Mouse (Mus musculus) brain, embryonic 14.5 days (tissue): ENCODE measurements around the gene Pfkl.

ENCODE experiments used
- CTCF ChIP-seq: fragments of 200-500 bp; IDR thresholded peaks from 2 replicates; pipeline ENCODE4 v1.5.1; 2012; ENCODE audit warnings: inconsistent platforms, mild to moderate bottlenecking, moderate library complexity, borderline replicate concordance; ENCODE audit not compliant: insufficient read depth, insufficient read length; ENCODE audit errors: extremely low read depth
- POLR2A ChIP-seq: fragments of 200-500 bp; IDR thresholded peaks from 2 replicates; pipeline ENCODE4 v1.6.1; 2012; ENCODE audit warnings: mild to moderate bottlenecking, inconsistent platforms, borderline replicate concordance; ENCODE audit not compliant: poor library complexity, insufficient read depth, insufficient read length, severe bottlenecking; ENCODE audit errors: extremely low read depth

- TF ChIP-seq CTCF (no peak), POLR2A (no peak)
Observed at GRCm38 (mm10) chr10:78041647-78042046, 31.8 kb upstream of the Pfkl start, which contains the start of gene Dnmt3l.
